Mouse (Mus musculus): ENCODE data around the gene Gm14525.
"Not testable (repeated sequence)": the region's sequence is repeated elsewhere in the genome, so short reads cannot be mapped to it uniquely, and the experiment has no call there.

The Gm14525 gene

DNA sequence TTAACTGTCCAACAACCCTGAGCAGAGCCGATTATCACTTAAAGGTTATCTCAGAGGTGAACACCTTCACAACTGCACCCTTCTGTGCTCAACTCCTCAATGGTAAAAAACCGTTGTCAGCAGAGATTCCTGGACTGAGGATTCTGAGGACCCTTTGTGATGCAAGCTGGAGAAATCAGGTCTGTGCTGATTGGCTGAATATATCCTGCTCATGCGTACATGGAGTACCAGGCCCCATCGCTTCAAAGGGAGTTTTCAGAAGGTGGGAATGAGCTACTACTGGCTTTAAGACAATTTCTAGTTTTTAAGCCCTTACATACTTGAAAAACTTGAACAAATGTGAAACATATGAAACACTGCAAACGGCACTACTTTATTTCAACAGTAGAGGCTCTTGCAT, at the start of gene Gm14525:
Gm14525 (minus strand) TSS at position 101 of the 400 bp plus-strand sequence.
- TF ChIP-seq GATA4 (IDR thresholded peaks at IDR 0.05; ENCODE audit: insufficient replicate concordance, low read length), result not testable (repeated sequence)
